Mouse (Mus musculus) skeletal muscle tissue, postnatal 0 days (tissue): ENCODE results near the gene Olfr564. TPM values are rescaled to one million over a fixed set of nuclear protein-coding genes. Genes with fewer than 3 reads are reported as not detected.

Experiments used
- polyA plus RNA-seq: library from polyadenylated mRNA; unstranded; fragments of >200 nt; fragmentation: Nextera tagmentation; extraction: Ambion mirVana; gene quantifications from 2 replicates; pipeline ENCODE4 v1.2.1, GENCODE M21; 2015

Gene Olfr564
- not detected in 2 replicates for polyA plus RNA-seq

GRCm38 (mm10) chr7:102803180-102803579 is at the start of gene Olfr564:
Gene Olfr564, plus strand, starts transcription at chr7:102803480.

GRCm38 (mm10) chr7:102759266-102759665 is 44.0 kb upstream of the Olfr564 start, which contains the start of the genes Olfr560 and Olfr78:
Gene Olfr560, minus strand, starts transcription at chr7:102759366.
Gene Olfr78, minus strand, starts transcription at chr7:102759471.

GRCm38 (mm10) chr7:102770921-102771320 is 32.4 kb upstream of the Olfr564 start, which contains the start of gene Olfr561:
Gene Olfr561, plus strand, starts transcription at chr7:102771221.

Other genes starting within 250 kb of the Olfr564 start
- 0.17 and 0.50 TPM in 2 replicates for gene Trim21, start 238.0 kb upstream of the Olfr564 start, polyA plus RNA-seq
- gene Olfr550, start 232.0 kb upstream of the Olfr564 start, polyA plus RNA-seq, result not detected in 2 replicates
- not detected in 2 replicates for gene Olfr551, start 211.6 kb upstream of the Olfr564 start, polyA plus RNA-seq
- not detected in 2 replicates for gene Olfr552, start 205.7 kb upstream of the Olfr564 start, polyA plus RNA-seq
- gene Olfr553, start 185.3 kb upstream of the Olfr564 start, polyA plus RNA-seq, result not detected in 2 replicates
- not detected in 2 replicates for gene Olfr554, start 165.0 kb upstream of the Olfr564 start, polyA plus RNA-seq
- gene Olfr555, start 144.7 kb upstream of the Olfr564 start, polyA plus RNA-seq, result not detected in 2 replicates
- gene Olfr556, start 138.6 kb upstream of the Olfr564 start, polyA plus RNA-seq, result not detected in 2 replicates
- gene Trim68, start 116.2 kb upstream of the Olfr564 start, polyA plus RNA-seq, result 5.8 and 6.5 TPM in 2 replicates
- not detected in 2 replicates for gene Olfr557, start 107.6 kb upstream of the Olfr564 start, polyA plus RNA-seq
- gene Olfr558, start 101.3 kb upstream of the Olfr564 start, polyA plus RNA-seq, result 3.7 and 3.8 TPM in 2 replicates
- not detected in 2 replicates for gene Olfr33, start 84.4 kb upstream of the Olfr564 start, polyA plus RNA-seq
- gene Olfr559, start 76.0 kb upstream of the Olfr564 start, polyA plus RNA-seq, result not detected in 2 replicates
- not detected in 2 replicates for gene Olfr560, start 44.1 kb upstream of the Olfr564 start, polyA plus RNA-seq
- 0.90 and 0.95 TPM in 2 replicates for gene Olfr78, start 44.0 kb upstream of the Olfr564 start, polyA plus RNA-seq
- gene Olfr561, start 32.3 kb upstream of the Olfr564 start, polyA plus RNA-seq, result 0.09 and 0.23 TPM in 2 replicates
- 0.15 TPM in 1 of 2 replicates, not detected in the other for gene Olfr566, start 55.3 kb downstream of the Olfr564 start, polyA plus RNA-seq
- not detected in 2 replicates for gene Olfr568, start 73.6 kb downstream of the Olfr564 start, polyA plus RNA-seq
- gene Olfr569, start 87.4 kb downstream of the Olfr564 start, polyA plus RNA-seq, result not detected in 2 replicates
- not detected in 2 replicates for gene Olfr570, start 91.1 kb downstream of the Olfr564 start, polyA plus RNA-seq
- not detected in 2 replicates for gene Olfr571, start 114.1 kb downstream of the Olfr564 start, polyA plus RNA-seq
- gene Olfr572, start 120.9 kb downstream of the Olfr564 start, polyA plus RNA-seq, result not detected in 2 replicates
- gene Olfr573-ps1, start 139.1 kb downstream of the Olfr564 start, polyA plus RNA-seq, result not detected in 2 replicates
- gene Olfr574, start 145.0 kb downstream of the Olfr564 start, polyA plus RNA-seq, result not detected in 2 replicates
- not detected in 2 replicates for gene Olfr575, start 155.3 kb downstream of the Olfr564 start, polyA plus RNA-seq
- gene Olfr576, start 159.2 kb downstream of the Olfr564 start, polyA plus RNA-seq, result not detected in 2 replicates
- not detected in 2 replicates for gene Olfr577, start 172.5 kb downstream of the Olfr564 start, polyA plus RNA-seq
- not detected in 2 replicates for gene Olfr578, start 185.8 kb downstream of the Olfr564 start, polyA plus RNA-seq
- not detected in 2 replicates for gene Olfr582, start 234.5 kb downstream of the Olfr564 start, polyA plus RNA-seq
- not detected in 2 replicates for gene Olfr583, start 247.8 kb downstream of the Olfr564 start, polyA plus RNA-seq